Mouse (Mus musculus) heart, embryonic 16.5 days (tissue): ENCODE results near the gene Rwdd3. TPM values are rescaled to one million over a fixed set of nuclear protein-coding genes. Genes with fewer than 3 reads are reported as not detected.

Experiments
- ATAC-seq: fragments of 200-750 bp; cut with Nextera tagmentation; replicated peaks from 2 replicates; pipeline ENCODE4 v1.8.0; 2017; ENCODE audit warnings: moderate number of reproducible peaks; ENCODE audit not compliant: insufficient read depth, low FRiP score; ENCODE audit errors: extremely low read depth
- H3K27ac ChIP-seq: fragments of 300-500 bp; sonication (generic); 2 replicates; pipeline ENCODE4 v1.5.1; 2014; ENCODE audit warnings: mild to moderate bottlenecking, low read length, control low read depth, moderate library complexity
- H3K27me3 ChIP-seq: fragments of 300-500 bp; sonication (generic); 2 replicates; pipeline ENCODE4 v1.6.1; 2014; ENCODE audit warnings: low read length, mixed read lengths; ENCODE audit not compliant: control insufficient read depth, insufficient read depth
- H3K36me3 ChIP-seq: fragments of 300-500 bp; sonication (generic); 2 replicates; pipeline ENCODE4 v1.6.1; 2014; ENCODE audit not compliant: control insufficient read depth, insufficient read depth
- H3K4me1 ChIP-seq: fragments of 300-500 bp; sonication (generic); 2 replicates; pipeline ENCODE4 v1.6.1; 2014; ENCODE audit warnings: low read length, mixed read lengths; ENCODE audit not compliant: control insufficient read depth, insufficient read depth
- H3K4me2 ChIP-seq: fragments of 300-500 bp; sonication (generic); 2 replicates; pipeline ENCODE4 v1.6.1; 2014; ENCODE audit warnings: low read depth, mild to moderate bottlenecking, control low read depth, low read length
- H3K4me3 ChIP-seq: fragments of 300-500 bp; sonication (generic); 2 replicates; pipeline ENCODE4 v1.5.1; 2014; ENCODE audit warnings: mild to moderate bottlenecking, control low read depth, low read length
- H3K9ac ChIP-seq: fragments of 300-500 bp; sonication (generic); 2 replicates; pipeline ENCODE4 v1.6.1; 2014; ENCODE audit warnings: low read length, control low read depth
- H3K9me3 ChIP-seq: fragments of 300-500 bp; sonication (generic); replicated peaks from 2 replicates; pipeline ENCODE4 v1.6.1; 2016; ENCODE audit warnings: low read length; ENCODE audit not compliant: control insufficient read depth
- WGBS: fragments of 180-500 bp; shearing (Covaris S2); extraction: QIAGEN DNeasy Blood & Tissue Kit; methylation state at CpG from one replicate; pipeline ENCODE4 v1.1.7; 2014; 5-methylcytosine and 5-hydroxymethylcytosine counted together
- polyA plus RNA-seq: library from polyadenylated mRNA; unstranded; fragments of >200 nt; fragmentation: Nextera tagmentation; extraction: Ambion mirVana; gene quantifications from 2 replicates; pipeline ENCODE4 v1.2.1, GENCODE M21; 2015

Rwdd3 gene
- polyA plus RNA-seq, 1 experiment from 2014 or later = 3.3 TPM

DNA sequence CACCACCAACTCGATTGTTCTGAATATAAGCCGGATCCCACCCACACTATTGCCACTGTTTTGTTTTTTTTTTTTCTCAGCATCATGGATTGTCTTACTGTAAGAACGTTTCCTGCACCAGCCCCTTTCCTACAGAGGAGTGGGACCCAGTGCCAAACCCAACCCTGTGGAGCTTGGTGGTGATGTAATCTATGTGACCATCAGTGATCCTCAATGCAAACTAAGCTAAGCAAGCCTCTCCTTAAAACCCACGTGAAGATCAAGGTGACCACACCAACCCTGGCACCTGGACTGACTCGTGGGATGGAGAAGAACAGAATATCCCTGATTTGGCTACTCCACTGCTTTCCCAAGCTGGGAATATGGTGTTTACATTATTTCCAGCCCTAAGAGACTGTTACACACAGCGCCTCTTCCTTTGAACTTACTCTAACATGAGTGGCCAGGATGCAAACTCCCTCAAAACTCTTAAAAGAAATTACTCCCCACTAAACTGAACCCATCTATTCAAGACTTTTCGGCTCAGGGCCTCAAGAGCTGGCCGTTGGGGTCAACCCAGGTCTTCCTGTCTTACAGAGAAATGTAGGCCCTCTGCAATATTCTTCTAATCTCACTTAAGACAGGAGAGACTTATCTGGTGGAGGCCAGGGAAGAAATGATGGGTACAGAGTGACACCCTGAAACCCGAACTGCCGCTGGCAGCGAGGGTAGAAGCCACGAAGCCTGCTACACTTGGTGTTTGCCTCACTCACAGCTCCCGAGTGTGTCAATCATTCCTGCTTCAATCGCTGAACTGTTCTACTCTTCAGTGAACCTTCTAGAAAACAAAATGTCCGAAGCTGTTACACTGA, 2.2 kb downstream of the Rwdd3 start:
- 77% methylated on average over 15 of the region's 15 CpGs for WGBS
- Histone ChIP-seq H3K27me3 (no peaks in the 10 kb centered on the region), H3K9ac (no peak overlapping the region), H3K36me3 (no peaks in the 10 kb centered on the region), H3K4me2 (no peak overlapping the region), H3K27ac (no peak overlapping the region), H3K4me1 (peaks cover 3% of the 10 kb centered on the region; the same call in 1 of the 2 replicates), H3K4me3 (no peak overlapping the region), H3K9me3 (peaks cover 3% of the 10 kb centered on the region; the same call in 1 of the 2 replicates)
- no peak for ATAC-seq

DNA sequence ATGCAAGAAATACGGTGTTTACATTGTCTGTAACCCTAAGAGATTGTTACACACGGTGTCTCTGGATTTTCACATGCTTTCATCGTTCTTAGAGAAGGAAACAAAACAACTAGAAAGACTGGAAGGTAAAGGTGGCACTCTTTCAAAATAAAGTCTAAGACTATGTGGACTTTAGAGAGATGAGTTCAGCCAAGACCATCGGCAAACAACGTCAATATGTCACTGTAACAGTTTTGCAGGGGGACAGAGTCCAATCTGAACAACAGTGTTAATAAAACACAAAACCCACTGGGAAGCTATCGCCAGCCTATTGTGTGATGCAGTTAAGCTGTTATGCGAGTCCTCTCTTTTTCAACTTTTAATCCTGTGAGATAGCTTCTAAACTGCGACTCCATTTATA, 2.9 kb downstream of the Rwdd3 start:
- Histone ChIP-seq H3K4me3 (no peak overlapping the region), H3K4me2 (no peak overlapping the region), H3K4me1 (peaks cover 3% of the 10 kb centered on the region; the same call in 1 of the 2 replicates), H3K36me3 (no peaks in the 10 kb centered on the region), H3K9ac (no peak overlapping the region), H3K9me3 (peaks cover 3% of the 10 kb centered on the region; the same call in 1 of the 2 replicates), H3K27me3 (no peaks in the 10 kb centered on the region), H3K27ac (no peak overlapping the region)
- no peak for ATAC-seq
- WGBS = 84% methylated on average over 8 of the region's 8 CpGs

- Histone ChIP-seq H3K4me3 (no peak overlapping the region), H3K9ac (no peak overlapping the region), H3K9me3 (peaks cover 3% of the 10 kb centered on the region; the same call in 1 of the 2 replicates), H3K27me3 (no peaks in the 10 kb centered on the region), H3K4me2 (no peak overlapping the region), H3K4me1 (no peaks in the 10 kb centered on the region; the same call in 1 of the 2 replicates), H3K27ac (no peak overlapping the region), H3K36me3 (no peaks in the 10 kb centered on the region)
- no peak for ATAC-seq
- 39% methylated on average over 7 of the region's 7 CpGs for WGBS
Observed at GRCm38 (mm10) chr3:121163271-121163819, 8.2 kb downstream of the Rwdd3 start.

GRCm38 (mm10) chr3:121161661-121162060, 9.8 kb downstream of the Rwdd3 start:
- no peaks in the 10 kb centered on the region for H3K27me3 ChIP-seq
- 47% methylated on average over 2 of the region's 2 CpGs for WGBS
- no peak overlapping the region for H3K27ac ChIP-seq
- no peak for ATAC-seq
- no peak overlapping the region for H3K4me2 ChIP-seq
- H3K36me3 ChIP-seq = no peaks in the 10 kb centered on the region
- peaks cover 2% of the 10 kb centered on the region; the same call in 1 of the 2 replicates for H3K9me3 ChIP-seq
- no peak overlapping the region for H3K9ac ChIP-seq
- H3K4me3 ChIP-seq = no peak overlapping the region
- no peaks in the 10 kb centered on the region; the same call in 1 of the 2 replicates for H3K4me1 ChIP-seq

DNA sequence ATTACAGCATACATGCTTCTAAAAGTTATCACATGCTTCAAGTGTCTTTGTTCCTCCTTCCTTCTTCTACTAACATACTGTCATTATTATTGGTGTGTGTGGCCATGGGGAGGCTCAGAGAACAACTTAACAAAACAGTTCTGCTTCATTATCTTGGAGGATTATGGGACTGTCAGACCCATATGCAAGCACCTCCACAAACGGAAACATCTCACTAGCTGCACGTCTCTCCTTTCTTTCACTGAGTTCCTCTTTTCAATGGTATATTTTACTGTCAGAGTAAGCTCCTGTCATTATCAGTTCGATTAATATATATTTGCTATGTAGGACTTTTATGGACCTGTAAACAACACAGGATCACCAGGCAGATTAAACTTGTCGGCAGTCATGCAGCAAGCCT, 11.1 kb downstream of the Rwdd3 start:
- H3K36me3 ChIP-seq = no peaks in the 10 kb centered on the region
- no peak overlapping the region for H3K4me2 ChIP-seq
- no peaks in the 10 kb centered on the region; the same call in 1 of the 2 replicates for H3K4me1 ChIP-seq
- ATAC-seq = no peak
- H3K9me3 ChIP-seq = no peaks in the 10 kb centered on the region
- no peak overlapping the region for H3K27ac ChIP-seq
- no peak overlapping the region for H3K4me3 ChIP-seq
- no peaks in the 10 kb centered on the region for H3K27me3 ChIP-seq
- H3K9ac ChIP-seq = no peak overlapping the region
- 33% methylated on average over 4 of the region's 4 CpGs for WGBS

DNA sequence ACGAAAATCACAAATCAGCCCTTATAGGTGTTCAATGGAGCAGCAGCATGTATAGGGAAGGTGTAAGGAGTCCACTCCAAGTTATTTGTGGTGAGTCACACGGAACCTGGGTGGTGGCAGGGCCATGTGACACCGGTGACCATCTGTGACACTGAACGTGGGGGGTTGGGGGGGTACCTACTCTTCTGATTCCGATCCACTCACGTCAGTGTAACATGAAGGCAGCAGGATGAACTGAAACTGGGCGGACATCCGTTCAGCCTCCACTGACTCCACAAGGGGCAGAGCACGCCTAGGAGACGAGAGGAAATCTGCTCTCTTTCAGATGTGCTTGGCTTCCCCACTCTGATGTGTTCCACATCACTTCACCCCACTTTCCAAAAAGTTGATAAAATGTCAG, 11.9 kb downstream of the Rwdd3 start:
- Histone ChIP-seq H3K27ac (no peak overlapping the region), H3K4me3 (no peak overlapping the region), H3K9ac (no peak overlapping the region), H3K4me2 (no peak overlapping the region), H3K4me1 (no peaks in the 10 kb centered on the region; the same call in 1 of the 2 replicates), H3K9me3 (no peaks in the 10 kb centered on the region), H3K36me3 (no peaks in the 10 kb centered on the region), H3K27me3 (no peaks in the 10 kb centered on the region)
- ATAC-seq = no peak
- WGBS = 64% methylated on average over 10 of the region's 10 CpGs

DNA sequence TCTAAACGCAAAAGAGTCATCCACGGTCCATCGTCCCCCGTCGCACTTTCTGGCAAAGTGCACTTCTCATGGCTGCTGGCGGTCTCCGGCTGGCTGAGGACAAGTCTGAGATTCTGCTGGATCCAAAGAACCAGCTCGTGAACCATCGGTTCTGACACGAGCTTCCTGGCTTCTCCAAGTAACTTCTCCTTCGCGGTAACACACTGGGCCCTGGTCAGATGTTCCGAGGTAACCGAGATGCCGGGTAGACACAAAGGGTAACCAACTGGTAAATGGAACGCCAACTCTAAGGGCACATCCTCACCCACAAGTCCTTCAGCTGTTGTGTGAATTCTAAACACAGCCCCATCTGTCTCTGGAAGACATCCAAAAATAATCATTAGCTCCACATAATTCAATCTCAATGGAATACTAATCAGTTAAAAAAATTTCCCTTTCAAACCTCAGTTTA, 12.6 kb downstream of the Rwdd3 start:
- H3K9ac ChIP-seq = no peak overlapping the region
- H3K36me3 ChIP-seq = no peaks in the 10 kb centered on the region
- no peak for ATAC-seq
- H3K4me3 ChIP-seq = no peak overlapping the region
- no peak overlapping the region for H3K27ac ChIP-seq
- H3K4me2 ChIP-seq = no peak overlapping the region
- no peaks in the 10 kb centered on the region for H3K27me3 ChIP-seq
- no peaks in the 10 kb centered on the region for H3K9me3 ChIP-seq
- WGBS = 88% methylated on average over 16 of the region's 16 CpGs
- no peaks in the 10 kb centered on the region; the same call in 1 of the 2 replicates for H3K4me1 ChIP-seq

DNA sequence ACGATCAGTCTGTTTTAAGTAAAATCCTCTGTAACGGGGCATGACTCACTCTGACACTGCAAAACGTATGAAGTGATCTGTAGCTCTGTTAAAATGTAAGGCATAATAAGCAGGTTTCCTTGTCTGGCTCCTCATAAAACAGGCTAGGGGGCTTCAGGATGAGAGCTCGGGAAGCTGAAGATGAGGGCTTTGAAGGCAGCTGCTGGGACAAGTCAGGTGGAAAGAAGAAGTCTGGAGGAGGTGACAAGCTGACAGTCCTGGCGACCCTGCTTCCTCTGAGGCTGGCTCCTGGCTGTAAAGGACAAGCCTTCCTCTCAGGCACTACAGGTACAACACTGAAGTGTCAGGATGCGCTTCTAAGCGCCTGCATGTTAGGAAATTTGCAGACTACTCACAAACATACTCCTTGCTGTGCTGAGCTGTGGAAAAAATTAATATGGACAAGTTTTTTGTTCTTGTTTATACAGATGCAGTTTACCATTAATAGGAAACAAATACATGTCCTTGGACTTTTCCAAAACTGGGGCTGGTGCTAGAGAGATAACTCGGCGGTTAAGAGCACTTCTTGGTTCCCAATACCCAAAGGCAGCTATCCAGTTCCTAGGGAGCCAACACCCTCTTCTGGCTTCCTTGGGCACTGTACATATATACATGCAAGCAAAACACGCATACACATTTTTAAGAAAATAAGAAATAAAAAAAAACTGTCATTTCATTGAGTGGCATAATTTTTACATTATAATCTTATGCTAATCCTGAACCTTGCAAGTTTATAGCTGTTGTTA, 13.8 kb downstream of the Rwdd3 start:
- no peak overlapping the region for H3K4me3 ChIP-seq
- WGBS = 76% methylated on average over 10 of the region's 10 CpGs
- no peaks in the 10 kb centered on the region for H3K9me3 ChIP-seq
- H3K27ac ChIP-seq = no peak overlapping the region
- no peak overlapping the region for H3K9ac ChIP-seq
- no peak overlapping the region for H3K4me2 ChIP-seq
- no peaks in the 10 kb centered on the region for H3K27me3 ChIP-seq
- ATAC-seq = no peak
- no peaks in the 10 kb centered on the region for H3K36me3 ChIP-seq
- H3K4me1 ChIP-seq = no peaks in the 10 kb centered on the region; the same call in 1 of the 2 replicates
